Mouse (Mus musculus): Measurements from ENCODE around the gene Perp. TPM values are rescaled to one million over a fixed set of nuclear protein-coding genes. Genes with fewer than 3 reads are reported as not detected.

The Perp gene
- polyA plus RNA-seq, 1 experiment from 2014 or later: 1,093 TPM

DNA sequence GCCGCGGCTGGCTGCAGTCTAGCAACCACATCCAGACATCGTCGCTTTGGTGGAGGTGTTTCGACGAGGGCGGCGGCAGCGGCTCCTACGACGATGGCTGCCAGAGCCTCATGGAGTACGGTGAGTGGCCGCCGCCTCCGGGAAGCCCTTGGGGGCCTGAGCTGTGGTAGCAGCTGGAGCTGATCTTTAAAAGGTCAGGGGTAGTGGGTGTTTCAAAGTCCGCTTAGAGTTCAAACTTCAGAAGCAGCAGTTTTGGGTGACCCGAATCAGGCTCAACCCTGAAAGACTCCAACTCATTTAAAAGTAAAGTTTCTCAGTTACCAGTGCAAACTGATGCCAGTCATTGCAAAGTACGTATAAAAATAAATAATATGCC, 455 bp downstream of the Perp start:
- Histone ChIP-seq H3K9ac (ENCODE audit: low read length) (peak overlapping the region; percentile 85), H3K36me3 (ENCODE audit: control insufficient read depth, insufficient read depth, low read length) (no peaks in the 10 kb centered on the region), H3K9me3 (ENCODE audit: control insufficient read depth, low read length) (no peaks in the 10 kb centered on the region), H3K4me2 (replicated peaks; ENCODE audit: low read depth) (peak overlapping the region; percentile 65), H3K27me3 (ENCODE audit: control insufficient read depth, insufficient read depth, low read length) (no peaks in the 10 kb centered on the region), H3K27ac (replicated peaks) (peak overlapping the region; percentile 97), H3K4me1 (replicated peaks; ENCODE audit: control insufficient read depth, insufficient read depth) (no peaks in the 10 kb centered on the region), H3K4me3 (ENCODE audit: low read depth, low read length) (peak overlapping the region; percentile 57)
- 6% methylated on average over 18 of the region's 18 CpGs for WGBS
- ATAC-seq (ENCODE audit: low FRiP score, low TSS enrichment): no peak; the same call in 1 of the 2 replicates
- no peak for DNase-seq (ENCODE audit: low spot score)
- TF ChIP-seq CTCF (IDR thresholded peaks at IDR 0.05; ENCODE audit: low read depth): no peak
- TF ChIP-seq EP300 (optimal IDR thresholded peaks at IDR 0.05): no peak

DNA sequence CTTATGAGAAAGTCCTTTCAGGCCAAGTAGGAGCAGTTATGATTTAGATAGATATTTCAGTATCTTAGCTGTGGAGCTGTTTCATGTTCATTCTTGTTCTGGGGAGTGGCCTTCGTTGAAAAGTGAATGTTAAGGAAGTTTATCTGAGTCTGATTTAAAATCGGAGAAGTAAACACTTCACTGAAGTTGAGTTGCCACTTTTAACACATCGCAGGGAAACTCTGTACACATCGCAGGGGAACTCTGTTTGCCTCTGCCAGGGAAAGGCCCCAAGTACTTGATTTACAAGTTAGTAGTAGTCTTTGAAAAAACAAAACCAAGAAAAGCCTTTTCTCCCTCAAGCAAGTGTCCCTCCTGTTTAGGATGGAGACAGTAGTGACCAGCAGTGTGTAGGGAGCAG, 891 bp downstream of the Perp start:
- ATAC-seq (ENCODE audit: low FRiP score, low TSS enrichment) (no peak), DNase-seq (ENCODE audit: low spot score) (peak; percentile 49)
- Histone ChIP-seq H3K36me3 (ENCODE audit: control insufficient read depth, insufficient read depth, low read length) (no peaks in the 10 kb centered on the region), H3K9me3 (ENCODE audit: control insufficient read depth, low read length) (no peaks in the 10 kb centered on the region), H3K4me1 (replicated peaks; ENCODE audit: control insufficient read depth, insufficient read depth) (no peaks in the 10 kb centered on the region), H3K9ac (ENCODE audit: low read length) (peak overlapping the region; percentile 85), H3K27me3 (ENCODE audit: control insufficient read depth, insufficient read depth, low read length) (no peaks in the 10 kb centered on the region), H3K4me3 (ENCODE audit: low read depth, low read length) (peak overlapping the region; percentile 57), H3K27ac (replicated peaks) (peak overlapping the region; percentile 97), H3K4me2 (replicated peaks; ENCODE audit: low read depth) (peak overlapping the region; percentile 42)
- 42% methylated on average over 4 of the region's 4 CpGs for WGBS
- TF ChIP-seq EP300 (optimal IDR thresholded peaks at IDR 0.05) (no peak), CTCF (IDR thresholded peaks at IDR 0.05; ENCODE audit: low read depth) (no peak)

DNA sequence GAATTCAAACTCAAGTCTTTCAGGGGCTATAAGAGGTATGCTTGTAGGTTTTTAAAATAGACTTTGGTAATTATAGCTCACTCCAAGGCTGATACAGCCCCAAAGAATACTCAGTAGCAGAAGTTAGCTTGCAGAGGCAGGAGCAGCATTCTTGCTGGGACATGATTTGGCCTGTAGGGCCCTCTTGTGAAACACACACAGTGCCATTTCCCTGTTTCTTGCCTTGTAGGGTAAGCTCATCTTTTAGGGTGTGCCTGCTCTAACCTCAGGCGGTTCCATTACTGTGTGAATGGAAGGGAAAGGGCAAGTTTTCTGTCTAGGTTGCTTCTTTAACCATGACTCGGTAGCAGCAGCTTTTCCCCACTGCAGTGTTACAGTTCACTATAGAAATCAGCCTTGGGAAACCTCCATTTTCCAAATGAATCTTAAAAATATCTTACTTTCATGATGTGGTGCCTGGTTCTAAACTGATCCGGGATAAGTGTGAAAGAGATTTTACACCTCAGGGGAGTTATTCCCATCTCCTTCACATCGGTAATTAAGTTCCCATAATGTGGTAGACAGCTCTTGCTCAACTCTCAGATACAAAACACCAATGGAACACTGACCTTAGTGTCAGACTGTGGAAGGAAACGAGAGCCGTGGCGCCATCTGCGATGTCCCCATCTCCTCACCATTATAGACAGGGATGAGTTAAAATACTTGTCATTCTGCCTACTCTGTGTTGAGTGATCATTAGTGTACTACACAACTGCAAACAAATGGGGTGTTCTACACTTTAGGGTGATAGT, 1.8 kb downstream of the Perp start:
- H3K9me3 ChIP-seq (ENCODE audit: control insufficient read depth, low read length): no peaks in the 10 kb centered on the region
- WGBS: 59% methylated on average over 8 of the region's 8 CpGs
- peak; percentile 33 for DNase-seq (ENCODE audit: low spot score)
- H3K4me3 ChIP-seq (ENCODE audit: low read depth, low read length): peak overlapping the region; percentile 57
- peak overlapping the region; percentile 42 for H3K4me2 ChIP-seq (replicated peaks; ENCODE audit: low read depth)
- no peaks in the 10 kb centered on the region for H3K36me3 ChIP-seq (ENCODE audit: control insufficient read depth, insufficient read depth, low read length)
- H3K27ac ChIP-seq (replicated peaks): peak overlapping the region; percentile 97
- 0 out of 2 replicates have a peak, but pooled peaks have one; percentile 30 for ATAC-seq (ENCODE audit: low FRiP score, low TSS enrichment)
- TF ChIP-seq EP300 (optimal IDR thresholded peaks at IDR 0.05) (no peak), CTCF (IDR thresholded peaks at IDR 0.05; ENCODE audit: low read depth) (0 out of 2 replicates have a peak, but pooled peaks have one; percentile 26)
- no peaks in the 10 kb centered on the region for H3K4me1 ChIP-seq (replicated peaks; ENCODE audit: control insufficient read depth, insufficient read depth)
- peak overlapping the region; percentile 85 for H3K9ac ChIP-seq (ENCODE audit: low read length)
- no peaks in the 10 kb centered on the region for H3K27me3 ChIP-seq (ENCODE audit: control insufficient read depth, insufficient read depth, low read length)

DNA sequence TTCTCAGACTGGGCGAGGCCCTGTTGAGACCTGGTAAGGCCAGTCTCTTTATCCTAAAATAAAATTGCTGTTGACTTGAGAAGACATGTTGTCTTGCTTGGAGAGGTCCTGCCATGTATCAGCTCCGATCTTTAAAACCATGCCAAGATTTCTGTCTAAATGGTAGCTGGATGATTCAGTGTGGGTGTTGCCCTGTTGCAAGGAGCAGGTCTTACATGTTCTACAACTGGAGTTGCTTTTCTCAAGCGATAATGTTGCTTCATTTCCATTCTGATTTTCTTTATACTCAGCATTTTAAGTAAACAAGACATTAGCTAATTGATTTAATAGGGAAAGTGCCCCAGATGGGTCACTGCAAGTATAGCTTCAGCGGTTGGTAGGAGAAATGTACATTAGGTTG, 5.4 kb downstream of the Perp start:
- H3K4me3 ChIP-seq (ENCODE audit: low read depth, low read length): no peak overlapping the region
- H3K4me2 ChIP-seq (replicated peaks; ENCODE audit: low read depth): no peak overlapping the region
- H3K9ac ChIP-seq (ENCODE audit: low read length): no peak overlapping the region
- DNase-seq (ENCODE audit: low spot score) (no peak), ATAC-seq (ENCODE audit: low FRiP score, low TSS enrichment) (no peak)
- TF ChIP-seq CTCF (IDR thresholded peaks at IDR 0.05; ENCODE audit: low read depth) (no peak), EP300 (optimal IDR thresholded peaks at IDR 0.05) (peak; percentile 81)
- H3K4me1 ChIP-seq (replicated peaks; ENCODE audit: control insufficient read depth, insufficient read depth): no peaks in the 10 kb centered on the region
- H3K9me3 ChIP-seq (ENCODE audit: control insufficient read depth, low read length): no peaks in the 10 kb centered on the region
- 66% methylated on average over 4 of the region's 4 CpGs for WGBS
- no peaks in the 10 kb centered on the region for H3K36me3 ChIP-seq (ENCODE audit: control insufficient read depth, insufficient read depth, low read length)
- no peak overlapping the region for H3K27ac ChIP-seq (replicated peaks)
- no peaks in the 10 kb centered on the region for H3K27me3 ChIP-seq (ENCODE audit: control insufficient read depth, insufficient read depth, low read length)

DNA sequence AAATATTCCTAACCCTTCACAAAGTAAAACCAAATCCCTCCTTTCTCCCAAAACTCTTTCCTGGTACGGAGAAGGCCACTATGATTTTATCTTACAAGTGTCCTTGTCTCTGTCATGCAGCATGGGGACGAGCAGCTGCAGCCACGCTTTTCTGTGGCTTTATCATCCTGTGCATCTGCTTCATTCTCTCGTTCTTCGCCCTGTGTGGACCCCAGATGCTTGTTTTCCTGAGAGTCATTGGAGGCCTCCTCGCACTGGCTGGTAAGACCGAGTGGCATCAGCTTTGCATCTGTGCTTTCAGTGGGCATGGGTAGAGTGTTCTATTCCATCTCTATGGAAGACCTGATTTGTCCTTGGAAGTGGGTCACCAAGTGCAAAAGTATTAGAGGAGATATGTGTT, 8.6 kb downstream of the Perp start:
- no peaks in the 10 kb centered on the region for H3K36me3 ChIP-seq (ENCODE audit: control insufficient read depth, insufficient read depth, low read length)
- DNase-seq (ENCODE audit: low spot score) (no peak), ATAC-seq (ENCODE audit: low FRiP score, low TSS enrichment) (no peak)
- H3K4me3 ChIP-seq (ENCODE audit: low read depth, low read length): no peak overlapping the region
- no peak overlapping the region for H3K27ac ChIP-seq (replicated peaks)
- no peaks in the 10 kb centered on the region for H3K27me3 ChIP-seq (ENCODE audit: control insufficient read depth, insufficient read depth, low read length)
- no peaks in the 10 kb centered on the region for H3K4me1 ChIP-seq (replicated peaks; ENCODE audit: control insufficient read depth, insufficient read depth)
- H3K9ac ChIP-seq (ENCODE audit: low read length): no peak overlapping the region
- TF ChIP-seq CTCF (IDR thresholded peaks at IDR 0.05; ENCODE audit: low read depth): no peak
- TF ChIP-seq EP300 (optimal IDR thresholded peaks at IDR 0.05): no peak
- no peak overlapping the region for H3K4me2 ChIP-seq (replicated peaks; ENCODE audit: low read depth)
- WGBS: 87% methylated on average over 7 of the region's 7 CpGs
- no peaks in the 10 kb centered on the region for H3K9me3 ChIP-seq (ENCODE audit: control insufficient read depth, low read length)

DNA sequence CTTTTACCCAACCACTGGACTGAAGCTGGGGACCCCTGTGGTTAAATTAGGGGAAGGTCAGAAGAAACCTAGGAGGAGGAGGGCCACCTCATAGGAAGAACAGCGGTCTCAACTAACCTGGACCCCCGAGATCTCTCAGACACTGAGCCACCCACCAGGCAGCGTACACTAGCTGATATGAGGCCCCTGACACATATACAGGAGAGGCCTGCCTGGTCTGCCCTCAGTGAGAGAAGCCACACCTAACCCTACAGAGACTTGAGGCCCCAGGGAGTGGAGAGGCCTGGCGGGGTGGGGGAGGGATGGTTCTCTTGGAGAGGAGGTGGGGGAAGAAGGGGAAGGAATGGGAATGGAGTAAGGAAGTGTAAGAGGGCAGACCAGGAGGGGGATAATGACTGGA, 12.4 kb downstream of the Perp start:
- 0 out of 2 replicates have a peak, but pooled peaks cover 2% of the 10 kb centered on the region for H3K4me1 ChIP-seq (replicated peaks; ENCODE audit: control insufficient read depth, insufficient read depth)
- no peak overlapping the region for H3K9ac ChIP-seq (ENCODE audit: low read length)
- no peaks in the 10 kb centered on the region for H3K9me3 ChIP-seq (ENCODE audit: control insufficient read depth, low read length)
- H3K4me3 ChIP-seq (ENCODE audit: low read depth, low read length): no peak overlapping the region
- H3K36me3 ChIP-seq (ENCODE audit: control insufficient read depth, insufficient read depth, low read length): no peaks in the 10 kb centered on the region
- no peaks in the 10 kb centered on the region for H3K27me3 ChIP-seq (ENCODE audit: control insufficient read depth, insufficient read depth, low read length)
- ATAC-seq (ENCODE audit: low FRiP score, low TSS enrichment) (no peak), DNase-seq (ENCODE audit: low spot score) (no peak)
- H3K27ac ChIP-seq (replicated peaks): no peak overlapping the region
- H3K4me2 ChIP-seq (replicated peaks; ENCODE audit: low read depth): no peak overlapping the region
- WGBS: 67% methylated on average over 4 of the region's 4 CpGs
- TF ChIP-seq CTCF (IDR thresholded peaks at IDR 0.05; ENCODE audit: low read depth): no peak

Measured in stomach, postnatal 0 days (tissue).